Mouse (Mus musculus): ENCODE data around the gene Nipsnap3a. TPM values are rescaled to one million over a fixed set of nuclear protein-coding genes. Genes with fewer than 3 reads are reported as not detected.

Gene Nipsnap3a
- polyA plus RNA-seq, 1 experiment: not detected

DNA sequence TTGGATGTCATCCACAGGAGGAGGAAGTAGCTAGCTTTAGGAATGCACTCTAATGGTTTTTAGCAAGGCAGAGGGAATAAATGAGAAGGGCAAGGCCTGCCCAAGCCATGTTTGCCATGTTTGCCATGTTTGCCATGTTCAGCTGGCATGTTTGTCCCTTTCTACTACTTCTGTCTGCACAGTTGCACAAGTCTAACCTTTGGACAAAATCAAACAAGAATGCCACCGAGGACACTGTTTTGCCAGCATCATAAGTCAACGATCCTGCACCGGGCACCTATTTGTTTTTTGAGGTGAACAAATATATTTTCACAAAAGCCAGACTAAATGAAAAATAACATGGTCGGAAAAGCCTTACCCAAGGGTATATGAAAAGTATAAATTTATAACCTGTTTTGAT lies 20.8 kb downstream of the Nipsnap3a start:
- Histone ChIP-seq H3K27ac (ENCODE audit: insufficient read depth, low read length) (no peak overlapping the region), H3K4me1 (ENCODE audit: control insufficient read depth, insufficient read depth, low read length) (no peaks in the 10 kb centered on the region), H3K4me3 (ENCODE audit: insufficient read depth, low read length) (no peak overlapping the region)
- TF ChIP-seq POLR2A (IDR thresholded peaks at IDR 0.05; ENCODE audit: extremely low read depth, insufficient read depth, low read length): no peak
- no peak for TF ChIP-seq CTCF (IDR thresholded peaks at IDR 0.05; ENCODE audit: extremely low read depth, insufficient read depth, low read length)

DNA sequence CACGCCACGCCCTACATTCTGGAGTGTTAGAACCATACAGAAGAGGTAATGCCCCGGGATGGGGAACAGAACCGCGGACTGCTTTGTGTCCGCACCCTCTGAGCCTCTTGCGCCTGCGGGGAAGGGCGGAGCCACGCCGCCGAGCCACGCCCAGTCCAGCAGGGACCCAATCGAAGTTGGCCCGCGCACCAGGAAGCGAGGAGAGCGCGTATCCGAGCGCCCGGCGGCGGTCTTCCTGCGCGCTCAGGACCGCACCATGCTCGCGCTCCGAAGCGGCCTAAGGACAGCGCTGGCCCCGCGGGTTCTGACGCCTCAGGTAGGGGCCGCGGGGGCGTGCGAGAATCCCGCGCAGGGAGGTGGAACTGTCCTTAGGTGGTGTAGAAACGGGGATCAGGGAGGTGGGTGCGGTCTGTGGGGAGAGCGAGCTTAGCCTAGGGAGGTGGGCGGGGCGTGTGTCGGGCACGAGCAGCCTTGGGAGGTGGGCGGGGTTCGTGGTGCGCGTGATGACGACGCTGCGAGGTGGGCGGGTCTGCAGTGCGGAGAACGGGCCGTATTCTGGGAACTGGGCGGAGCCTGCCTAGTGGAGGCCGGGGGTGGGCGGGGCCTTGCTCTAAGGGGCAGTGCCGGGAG lies 22.8 kb downstream of the Nipsnap3a start, which contains the start of gene Nipsnap3b:
Gene Nipsnap3b (plus strand): TSS at position 149 of the 630 bp plus-strand sequence.
- H3K4me3 ChIP-seq (ENCODE audit: insufficient read depth, low read length): peak within 1 kb of the TSS; percentile 45
- peak; percentile 55; the same call in 1 of the 2 replicates for TF ChIP-seq POLR2A (IDR thresholded peaks at IDR 0.05; ENCODE audit: extremely low read depth, insufficient read depth, low read length)
- no peak for TF ChIP-seq CTCF (IDR thresholded peaks at IDR 0.05; ENCODE audit: extremely low read depth, insufficient read depth, low read length)
- no peaks in the 10 kb centered on the region for H3K4me1 ChIP-seq (ENCODE audit: control insufficient read depth, insufficient read depth, low read length)
- H3K27ac ChIP-seq (ENCODE audit: insufficient read depth, low read length): no peak within 1 kb of the TSS

DNA sequence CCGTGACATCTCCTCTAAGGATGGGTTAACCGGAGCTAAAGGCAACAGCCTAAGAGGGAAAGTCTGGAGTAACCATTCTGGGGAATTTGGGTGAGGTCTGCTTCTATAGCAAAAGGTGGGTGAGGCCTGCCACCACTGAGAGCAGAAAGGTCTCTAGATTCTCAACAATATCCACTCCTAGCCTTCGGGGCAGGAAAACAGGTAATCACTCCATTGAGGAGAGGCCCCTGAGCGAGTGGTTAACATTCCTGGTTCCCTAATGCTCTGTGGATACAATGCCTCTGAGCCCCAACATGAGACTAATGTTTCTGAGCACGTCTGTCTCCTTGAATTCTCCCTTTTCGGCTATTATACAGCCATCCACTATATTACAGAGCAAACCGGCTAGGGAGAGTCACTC lies 25.3 kb downstream of the Nipsnap3a start:
- no peaks in the 10 kb centered on the region for H3K4me1 ChIP-seq (ENCODE audit: control insufficient read depth, insufficient read depth, low read length)
- TF ChIP-seq POLR2A (IDR thresholded peaks at IDR 0.05; ENCODE audit: extremely low read depth, insufficient read depth, low read length): no peak
- TF ChIP-seq CTCF (IDR thresholded peaks at IDR 0.05; ENCODE audit: extremely low read depth, insufficient read depth, low read length): no peak
- no peak overlapping the region for H3K27ac ChIP-seq (ENCODE audit: insufficient read depth, low read length)

DNA sequence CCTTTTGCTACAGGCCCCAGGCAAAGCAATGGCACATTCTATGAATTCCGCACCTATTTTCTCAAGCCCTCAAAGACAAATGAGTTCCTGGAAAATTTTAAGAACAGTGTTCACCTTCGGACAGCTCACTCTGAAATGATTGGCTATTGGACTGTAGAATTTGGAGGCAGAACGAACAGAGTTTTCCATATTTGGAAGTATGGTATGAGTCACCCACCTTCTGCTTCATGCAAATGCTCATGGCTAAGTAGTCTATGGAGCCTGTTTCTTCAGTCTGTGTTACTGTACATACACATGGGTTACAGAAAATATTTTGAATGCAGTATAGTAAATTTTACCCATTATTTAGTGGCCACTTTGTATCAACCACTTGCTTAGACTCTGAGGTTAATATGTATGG lies 26.0 kb downstream of the Nipsnap3a start:
- Histone ChIP-seq H3K4me1 (ENCODE audit: control insufficient read depth, insufficient read depth, low read length) (no peaks in the 10 kb centered on the region), H3K4me3 (ENCODE audit: insufficient read depth, low read length) (no peak overlapping the region), H3K27ac (ENCODE audit: insufficient read depth, low read length) (no peak overlapping the region)
- no peak for TF ChIP-seq POLR2A (IDR thresholded peaks at IDR 0.05; ENCODE audit: extremely low read depth, insufficient read depth, low read length)
- no peak for TF ChIP-seq CTCF (IDR thresholded peaks at IDR 0.05; ENCODE audit: extremely low read depth, insufficient read depth, low read length)

More for the DNA sequence above, 25.3 kb downstream of the Nipsnap3a start:
- H3K4me3 ChIP-seq (ENCODE audit: insufficient read depth, low read length): no peak overlapping the region

DNA sequence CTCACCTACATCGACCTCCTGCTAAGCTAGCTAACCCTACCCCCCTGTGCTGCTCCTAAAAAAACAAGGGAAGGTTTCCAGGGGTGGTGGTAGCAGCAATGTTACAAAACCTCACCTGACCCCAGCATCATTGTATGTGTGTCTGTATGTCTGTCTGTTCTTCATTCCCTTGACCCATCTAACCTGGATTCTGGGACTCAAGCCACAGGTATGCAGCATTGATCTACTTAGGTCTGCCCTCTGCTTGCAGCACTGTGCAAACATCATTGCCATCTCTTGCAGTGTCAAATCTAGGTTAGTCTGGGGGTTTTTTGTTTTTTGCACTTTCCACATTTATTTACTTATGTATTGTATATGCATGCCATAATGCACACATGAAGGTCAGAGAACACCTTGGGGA lies 29.3 kb downstream of the Nipsnap3a start:
- no peak overlapping the region for H3K27ac ChIP-seq (ENCODE audit: insufficient read depth, low read length)
- H3K4me3 ChIP-seq (ENCODE audit: insufficient read depth, low read length): no peak overlapping the region
- H3K4me1 ChIP-seq (ENCODE audit: control insufficient read depth, insufficient read depth, low read length): no peaks in the 10 kb centered on the region
- TF ChIP-seq POLR2A (IDR thresholded peaks at IDR 0.05; ENCODE audit: extremely low read depth, insufficient read depth, low read length) (no peak), CTCF (IDR thresholded peaks at IDR 0.05; ENCODE audit: extremely low read depth, insufficient read depth, low read length) (no peak)

DNA sequence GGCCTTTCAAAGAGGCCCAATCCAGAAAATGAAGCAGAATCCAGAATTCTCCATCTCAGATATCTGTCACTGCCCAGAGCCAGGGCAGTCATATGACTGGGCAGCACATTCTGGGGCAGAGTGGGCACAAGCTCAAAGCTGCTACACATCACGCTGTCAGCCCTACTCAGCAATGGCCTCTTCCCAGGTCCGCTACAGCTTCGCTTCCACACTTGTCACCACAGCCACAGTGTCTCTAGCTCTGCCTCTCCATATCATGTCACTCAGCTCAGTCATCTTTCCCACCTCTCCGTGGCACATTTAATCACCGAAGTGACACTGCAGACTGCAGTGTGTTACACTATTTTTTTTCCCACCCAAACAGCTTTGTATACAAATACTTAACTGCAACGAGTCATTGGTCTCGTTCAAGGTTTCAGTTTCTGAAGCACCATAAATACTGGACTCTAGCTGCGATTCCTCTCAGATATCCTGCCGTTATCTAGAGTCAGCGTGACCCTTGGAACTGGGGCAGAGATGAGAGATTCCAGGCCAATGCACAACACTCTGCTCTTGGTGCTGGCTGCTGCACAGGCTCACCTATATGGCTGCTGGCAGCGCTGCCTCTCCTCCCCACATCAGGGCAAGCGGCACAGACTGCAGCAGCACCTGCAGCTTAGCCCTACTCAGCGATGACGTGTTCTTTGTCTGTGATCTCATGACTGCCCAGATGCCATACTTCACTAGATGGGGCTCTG lies 34.3 kb downstream of the Nipsnap3a start:
- Histone ChIP-seq H3K4me3 (ENCODE audit: insufficient read depth, low read length) (no peak overlapping the region), H3K4me1 (ENCODE audit: control insufficient read depth, insufficient read depth, low read length) (no peaks in the 10 kb centered on the region), H3K27ac (ENCODE audit: insufficient read depth, low read length) (no peak overlapping the region)
- no peak for TF ChIP-seq POLR2A (IDR thresholded peaks at IDR 0.05; ENCODE audit: extremely low read depth, insufficient read depth, low read length)
- no peak for TF ChIP-seq CTCF (IDR thresholded peaks at IDR 0.05; ENCODE audit: extremely low read depth, insufficient read depth, low read length)

DNA sequence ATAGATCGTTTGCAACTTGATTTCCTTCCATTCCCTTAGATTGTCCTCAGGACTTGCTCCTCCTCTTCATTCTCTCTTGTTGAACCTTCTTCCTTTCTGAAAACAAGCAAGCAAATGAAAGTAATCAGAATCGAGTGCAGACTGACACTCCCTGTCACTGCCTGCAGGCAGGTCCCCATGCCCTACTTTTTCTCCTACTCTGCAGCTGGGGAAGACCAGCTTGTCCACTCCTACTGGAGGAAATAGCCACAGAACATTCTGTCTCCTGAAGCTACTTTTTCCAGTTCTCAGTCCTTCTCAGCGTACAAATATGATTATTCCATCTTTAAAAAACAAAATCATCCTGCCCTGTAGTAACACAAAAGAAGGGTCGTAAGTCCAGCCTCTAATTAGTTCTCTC lies 35.3 kb downstream of the Nipsnap3a start:
- no peak overlapping the region for H3K27ac ChIP-seq (ENCODE audit: insufficient read depth, low read length)
- H3K4me3 ChIP-seq (ENCODE audit: insufficient read depth, low read length): no peak overlapping the region
- H3K4me1 ChIP-seq (ENCODE audit: control insufficient read depth, insufficient read depth, low read length): no peaks in the 10 kb centered on the region
- no peak for TF ChIP-seq CTCF (IDR thresholded peaks at IDR 0.05; ENCODE audit: extremely low read depth, insufficient read depth, low read length)
- TF ChIP-seq POLR2A (IDR thresholded peaks at IDR 0.05; ENCODE audit: extremely low read depth, insufficient read depth, low read length): no peak

DNA sequence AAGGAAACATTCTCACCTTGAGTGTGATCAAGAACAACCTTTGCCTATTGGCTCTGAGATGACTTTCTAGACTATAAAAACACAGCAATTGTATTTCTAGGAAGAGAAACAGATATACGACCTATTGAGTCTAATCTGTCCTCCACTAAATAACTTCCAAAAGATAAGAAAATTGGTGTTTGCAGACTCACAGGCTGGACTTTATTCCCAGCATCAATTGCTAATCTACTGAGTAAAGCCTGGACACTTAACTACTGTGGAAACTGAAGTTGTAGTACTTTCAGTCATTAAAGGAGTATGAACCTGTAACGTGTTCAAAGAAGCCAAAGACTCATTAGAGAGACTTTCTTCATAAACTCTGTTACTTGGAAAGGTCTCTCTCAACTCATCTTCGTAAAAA lies 38.7 kb downstream of the Nipsnap3a start:
- no peak overlapping the region for H3K4me3 ChIP-seq (ENCODE audit: insufficient read depth, low read length)
- no peak overlapping the region for H3K27ac ChIP-seq (ENCODE audit: insufficient read depth, low read length)
- no peak for TF ChIP-seq CTCF (IDR thresholded peaks at IDR 0.05; ENCODE audit: extremely low read depth, insufficient read depth, low read length)
- no peak for TF ChIP-seq POLR2A (IDR thresholded peaks at IDR 0.05; ENCODE audit: extremely low read depth, insufficient read depth, low read length)
- no peaks in the 10 kb centered on the region for H3K4me1 ChIP-seq (ENCODE audit: control insufficient read depth, insufficient read depth, low read length)

DNA sequence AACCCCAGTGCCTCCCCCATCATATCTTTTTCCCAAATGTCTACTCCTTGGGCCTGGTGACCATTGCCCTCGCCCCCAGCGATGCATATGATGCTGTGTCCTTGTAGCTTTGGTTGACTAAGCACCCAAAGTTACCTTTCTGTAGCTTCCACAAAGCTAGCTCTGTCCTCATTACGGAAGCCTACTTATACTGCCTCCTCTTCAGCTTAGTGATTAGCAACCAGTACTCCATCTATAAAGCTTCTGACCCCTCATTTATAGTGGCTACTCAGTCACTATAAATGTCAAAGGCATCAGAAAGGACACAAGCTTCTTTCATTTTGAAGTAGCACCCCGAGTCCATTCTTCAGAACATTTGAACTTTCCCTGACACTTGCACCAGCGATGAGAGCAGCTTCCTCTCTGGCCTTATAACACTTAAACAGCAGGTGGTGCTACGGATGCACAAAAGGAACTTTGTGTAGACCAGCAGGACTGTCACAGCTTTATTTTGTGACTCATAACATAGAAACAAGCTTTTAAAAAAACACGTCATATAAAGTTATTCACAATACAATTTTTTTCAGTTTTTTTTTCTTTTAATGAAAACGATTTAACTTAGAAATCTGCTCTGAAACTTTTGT lies 41.4 kb downstream of the Nipsnap3a start:
- peak; percentile 50 for TF ChIP-seq CTCF (IDR thresholded peaks at IDR 0.05; ENCODE audit: extremely low read depth, insufficient read depth, low read length)
- TF ChIP-seq POLR2A (IDR thresholded peaks at IDR 0.05; ENCODE audit: extremely low read depth, insufficient read depth, low read length): no peak
- Histone ChIP-seq H3K4me1 (ENCODE audit: control insufficient read depth, insufficient read depth, low read length) (no peaks in the 10 kb centered on the region), H3K4me3 (ENCODE audit: insufficient read depth, low read length) (no peak overlapping the region), H3K27ac (ENCODE audit: insufficient read depth, low read length) (no peak overlapping the region)
